Mouse (Mus musculus) heart, embryonic 11.5 days (tissue): ENCODE results near the gene Plek2. TPM values are rescaled to one million over a fixed set of nuclear protein-coding genes. Genes with fewer than 3 reads are reported as not detected.

Experiments used
- ATAC-seq: fragments of 200-750 bp; cut with Nextera tagmentation; replicated peaks from 2 replicates; pipeline ENCODE4 v1.8.0; 2017; ENCODE audit warnings: moderate library complexity; ENCODE audit not compliant: insufficient number of reproducible peaks, low FRiP score, low TSS enrichment
- H3K27ac ChIP-seq: fragments of 300-500 bp; sonication (generic); 2 replicates; pipeline ENCODE4 v1.5.1; 2014; ENCODE audit warnings: mild to moderate bottlenecking, low read depth, low read length
- H3K27me3 ChIP-seq: fragments of 300-500 bp; sonication (generic); 2 replicates; pipeline ENCODE4 v1.6.1; 2014; ENCODE audit warnings: mild to moderate bottlenecking, low read length, mixed read lengths; ENCODE audit not compliant: control insufficient read depth, insufficient read depth
- H3K36me3 ChIP-seq: fragments of 300-500 bp; sonication (generic); 2 replicates; pipeline ENCODE4 v1.6.1; 2014; ENCODE audit warnings: mild to moderate bottlenecking, low read length, moderate library complexity, mixed read lengths; ENCODE audit not compliant: control insufficient read depth, insufficient read depth
- H3K4me1 ChIP-seq: fragments of 300-500 bp; sonication (generic); 2 replicates; pipeline ENCODE4 v1.6.1; 2014; ENCODE audit warnings: low read length; ENCODE audit not compliant: control insufficient read depth, insufficient read depth
- H3K4me2 ChIP-seq: fragments of 300-500 bp; sonication (generic); 2 replicates; pipeline ENCODE4 v1.6.1; 2014; ENCODE audit warnings: mild to moderate bottlenecking, moderate library complexity
- H3K4me3 ChIP-seq: fragments of 300-500 bp; sonication (generic); 2 replicates; pipeline ENCODE4 v1.5.1; 2014; ENCODE audit warnings: low read depth, low read length
- H3K9ac ChIP-seq: fragments of 300-500 bp; sonication (generic); 2 replicates; pipeline ENCODE4 v1.6.1; 2014; ENCODE audit warnings: mild to moderate bottlenecking, low read depth, low read length, moderate library complexity
- H3K9me3 ChIP-seq: fragments of 300-500 bp; sonication (generic); replicated peaks from 2 replicates; pipeline ENCODE4 v1.6.1; 2016; ENCODE audit warnings: low read length; ENCODE audit not compliant: control insufficient read depth
- WGBS: fragments of 180-500 bp; shearing (Covaris S2); extraction: QIAGEN DNeasy Blood & Tissue Kit; methylation state at CpG from one replicate; pipeline ENCODE4 v1.1.7; 2014; ENCODE audit not compliant: insufficient replicate concordance; 5-methylcytosine and 5-hydroxymethylcytosine counted together
- polyA plus RNA-seq: library from polyadenylated mRNA; unstranded; fragments of >200 nt; fragmentation: Nextera tagmentation; extraction: Ambion mirVana; gene quantifications from 2 replicates; pipeline ENCODE4 v1.2.1, GENCODE M21; 2014

Gene Plek2
- polyA plus RNA-seq, 1 experiment from 2014 or later, result 13.1 TPM

DNA sequence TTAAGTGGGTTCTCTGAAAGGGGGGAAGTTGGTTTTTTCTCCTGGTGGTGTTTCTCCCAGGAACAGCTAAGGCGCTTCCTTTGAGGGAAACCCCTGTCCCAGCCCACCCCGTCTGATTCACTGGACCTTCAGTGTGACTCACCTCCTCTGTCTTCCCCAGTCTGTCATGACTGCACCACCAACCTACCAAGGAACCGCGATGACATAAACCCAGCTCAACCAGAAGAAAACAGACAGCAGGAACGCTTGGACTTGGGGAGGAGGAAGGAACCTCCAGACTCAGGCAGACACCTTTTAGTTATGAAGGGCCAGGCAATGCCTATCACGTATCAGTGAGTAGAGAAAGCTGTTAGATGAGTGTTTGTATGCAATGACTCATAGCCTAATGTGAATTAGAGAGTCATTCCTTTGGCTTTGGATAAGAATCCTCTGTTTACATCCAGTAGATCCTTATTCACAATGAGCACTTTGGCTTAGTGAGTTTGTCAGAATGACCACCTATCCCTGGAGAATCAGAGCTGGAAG is 1.4 kb upstream of the Plek2 start:
- Histone ChIP-seq H3K27ac (no peak overlapping the region), H3K36me3 (no peaks in the 10 kb centered on the region), H3K9ac (no peak overlapping the region), H3K27me3 (peaks cover 31% of the 10 kb centered on the region), H3K4me1 (peaks cover 16% of the 10 kb centered on the region), H3K4me2 (no peak overlapping the region), H3K9me3 (peaks cover 5% of the 10 kb centered on the region; the same call in 1 of the 2 replicates), H3K4me3 (no peak overlapping the region)
- WGBS, result 67% methylated on average over 6 of the region's 6 CpGs
- no peak for ATAC-seq

DNA sequence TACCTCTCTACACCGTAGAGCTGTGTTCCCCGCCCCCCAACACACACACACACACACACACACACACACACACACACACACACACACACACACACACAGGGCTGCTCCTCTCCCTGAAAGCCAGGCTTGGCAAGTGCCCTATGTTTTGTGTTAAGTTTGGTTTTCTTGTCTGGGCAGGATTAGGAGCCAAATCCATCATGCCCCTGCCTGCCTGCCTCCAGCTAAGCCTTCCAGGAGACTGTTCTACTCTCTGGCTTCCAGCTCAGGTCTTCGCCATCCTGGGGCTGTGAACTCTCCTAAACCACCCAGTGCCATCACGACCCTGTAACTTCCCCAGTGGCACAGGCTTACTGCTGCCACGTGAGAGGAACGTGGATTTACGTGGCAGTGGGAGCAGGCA is 2.3 kb downstream of the Plek2 start:
- H3K36me3 ChIP-seq, result no peaks in the 10 kb centered on the region
- no peak overlapping the region for H3K9ac ChIP-seq
- H3K4me1 ChIP-seq, result no peaks in the 10 kb centered on the region
- H3K27me3 ChIP-seq, result peaks cover 8% of the 10 kb centered on the region
- H3K9me3 ChIP-seq, result peaks cover 5% of the 10 kb centered on the region; the same call in 1 of the 2 replicates
- ATAC-seq, result no peak
- H3K4me2 ChIP-seq, result peak overlapping the region; percentile 40; the same call in 1 of the 2 replicates
- WGBS, result 78% methylated on average over 7 of the region's 7 CpGs
- H3K4me3 ChIP-seq, result peak overlapping the region; percentile 3; the same call in 1 of the 2 replicates
- H3K27ac ChIP-seq, result no peak overlapping the region

DNA sequence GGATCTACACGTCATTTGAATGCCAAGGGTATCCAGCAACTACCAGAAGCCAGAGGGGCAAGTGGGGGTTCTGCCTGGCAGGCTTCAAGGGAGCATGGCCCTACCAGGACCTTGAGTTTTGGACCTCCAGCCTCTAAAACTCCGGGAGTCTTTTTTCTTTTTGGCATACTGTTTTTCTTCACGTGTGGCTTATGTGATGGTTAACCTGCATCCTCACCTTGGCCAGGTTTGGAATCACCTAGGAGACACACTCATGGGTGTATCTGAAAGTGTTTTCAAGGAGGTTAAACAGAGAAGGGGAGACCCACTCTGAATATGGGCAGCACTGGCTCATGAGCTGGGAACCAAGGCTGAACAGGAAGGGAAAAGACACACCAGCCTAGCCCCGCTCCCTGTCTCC is 3.5 kb downstream of the Plek2 start:
- H3K4me2 ChIP-seq, result no peak overlapping the region
- no peak for ATAC-seq

DNA sequence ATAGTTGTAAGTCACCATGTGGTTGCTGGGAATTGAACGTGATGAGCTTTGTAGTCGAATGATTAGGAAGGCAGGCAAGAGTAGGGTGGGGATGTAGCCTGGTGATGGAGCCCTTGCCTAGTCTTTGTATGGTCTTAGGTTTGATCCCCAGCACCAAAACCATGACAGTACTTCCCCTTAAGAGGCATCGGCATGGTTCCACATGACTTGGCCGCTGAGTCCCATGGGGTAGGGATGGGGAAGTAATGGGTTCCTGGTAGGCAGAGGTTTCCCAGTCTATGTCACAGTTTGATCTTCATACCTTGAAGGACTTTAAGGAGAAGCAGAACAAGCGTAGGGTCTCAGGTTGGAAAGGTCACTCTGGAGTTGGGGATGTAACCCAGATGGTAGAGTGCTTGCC is 5.3 kb downstream of the Plek2 start:
- no peak overlapping the region for H3K4me2 ChIP-seq
- 84% methylated on average over 5 of the region's 5 CpGs for WGBS
- H3K27ac ChIP-seq, result no peak overlapping the region
- peaks cover 2% of the 10 kb centered on the region for H3K27me3 ChIP-seq
- H3K9ac ChIP-seq, result no peak overlapping the region
- H3K4me3 ChIP-seq, result no peak overlapping the region
- ATAC-seq, result no peak
- no peaks in the 10 kb centered on the region for H3K36me3 ChIP-seq
- no peaks in the 10 kb centered on the region for H3K9me3 ChIP-seq
- no peaks in the 10 kb centered on the region for H3K4me1 ChIP-seq

More for the DNA sequence above, 3.5 kb downstream of the Plek2 start:
- H3K4me3 ChIP-seq, result no peak overlapping the region
- no peaks in the 10 kb centered on the region for H3K36me3 ChIP-seq
- no peak overlapping the region for H3K27ac ChIP-seq
- H3K27me3 ChIP-seq, result peaks cover 8% of the 10 kb centered on the region
- H3K9ac ChIP-seq, result no peak overlapping the region
- no peaks in the 10 kb centered on the region for H3K4me1 ChIP-seq
- H3K9me3 ChIP-seq, result no peaks in the 10 kb centered on the region
- 75% methylated on average over 4 of the region's 4 CpGs for WGBS

DNA sequence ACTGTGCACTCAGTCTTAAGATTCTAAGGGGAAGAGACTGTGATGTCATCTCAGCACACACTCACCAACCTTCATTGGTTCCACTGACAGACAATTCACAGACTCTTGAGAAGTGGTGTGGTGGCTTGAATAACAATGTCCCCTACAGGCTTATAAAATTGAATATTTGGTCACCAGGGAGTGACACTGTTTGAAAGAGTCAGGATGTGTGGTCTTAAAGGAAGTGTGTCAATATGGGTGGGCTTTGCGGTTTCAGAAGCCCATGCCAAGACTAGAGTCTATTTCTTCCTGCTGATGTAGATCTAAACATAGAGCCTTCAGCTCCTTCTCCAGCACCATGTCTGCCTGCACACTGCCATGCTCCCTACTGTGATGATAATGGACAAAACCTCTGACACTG is 8.9 kb downstream of the Plek2 start:
- 87% methylated on average over 1 of the region's 1 CpGs for WGBS
- Histone ChIP-seq H3K4me3 (no peak overlapping the region), H3K9me3 (no peaks in the 10 kb centered on the region), H3K27ac (no peak overlapping the region), H3K36me3 (no peaks in the 10 kb centered on the region), H3K4me2 (no peak overlapping the region), H3K27me3 (no peaks in the 10 kb centered on the region), H3K4me1 (no peaks in the 10 kb centered on the region), H3K9ac (no peak overlapping the region)
- no peak for ATAC-seq

DNA sequence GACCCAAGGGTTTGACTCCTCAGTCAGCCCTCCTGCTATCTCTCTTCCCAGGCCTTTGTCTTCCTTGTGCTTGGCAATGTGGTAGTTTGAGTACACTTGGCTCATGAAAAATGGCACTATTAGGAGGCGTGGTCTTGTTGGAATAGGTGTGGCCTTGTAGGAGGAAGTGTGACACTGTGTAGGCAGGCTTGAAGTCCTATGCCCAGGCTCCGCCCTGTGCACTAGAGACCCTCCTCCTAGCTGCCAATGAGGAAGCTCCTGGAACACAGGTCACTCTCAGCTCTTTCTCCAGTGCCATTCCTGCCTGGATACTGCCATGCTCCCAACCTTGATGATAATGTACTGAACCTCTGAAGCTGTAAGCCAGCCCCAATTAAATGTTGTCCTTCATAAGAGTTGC is 15.6 kb downstream of the Plek2 start:
- 0 out of 2 replicates have a peak, but pooled peaks cover under 1% of the 10 kb centered on the region for H3K36me3 ChIP-seq
- ATAC-seq, result no peak
- H3K9me3 ChIP-seq, result no peaks in the 10 kb centered on the region
- H3K4me1 ChIP-seq, result no peaks in the 10 kb centered on the region
- no peak overlapping the region for H3K9ac ChIP-seq
- H3K4me3 ChIP-seq, result no peak overlapping the region
- no peaks in the 10 kb centered on the region for H3K27me3 ChIP-seq
- WGBS, result 82% methylated on average over 2 of the region's 2 CpGs
- H3K27ac ChIP-seq, result no peak overlapping the region
- no peak overlapping the region for H3K4me2 ChIP-seq

DNA sequence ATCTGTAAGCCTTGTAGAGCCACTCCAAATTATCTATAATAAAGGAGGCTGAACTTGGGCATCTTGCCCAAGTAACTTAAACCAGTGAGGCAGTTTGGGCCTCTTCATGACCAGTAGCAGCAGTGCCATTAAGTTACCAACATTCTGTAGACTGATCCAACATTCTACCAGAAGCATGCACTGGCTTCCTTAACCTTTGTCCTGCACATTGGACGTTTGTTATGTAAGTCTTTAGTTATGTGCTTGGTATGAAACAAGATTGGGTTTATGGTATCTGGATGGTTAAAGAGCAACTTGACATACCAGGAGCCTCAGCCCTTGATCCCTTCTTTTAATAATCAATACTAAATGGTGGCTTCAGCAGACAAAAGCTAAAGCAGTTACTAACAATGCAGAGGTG is 16.7 kb downstream of the Plek2 start:
- no peak overlapping the region for H3K4me2 ChIP-seq
- no peaks in the 10 kb centered on the region for H3K9me3 ChIP-seq
- no peaks in the 10 kb centered on the region for H3K4me1 ChIP-seq
- no peak for ATAC-seq
- no peaks in the 10 kb centered on the region for H3K27me3 ChIP-seq
- H3K27ac ChIP-seq, result no peak overlapping the region
- H3K4me3 ChIP-seq, result no peak overlapping the region
- H3K9ac ChIP-seq, result no peak overlapping the region
- 0 out of 2 replicates have a peak, but pooled peaks cover 3% of the 10 kb centered on the region for H3K36me3 ChIP-seq
- WGBS, result 44% methylated on average over 1 of the region's 1 CpGs

DNA sequence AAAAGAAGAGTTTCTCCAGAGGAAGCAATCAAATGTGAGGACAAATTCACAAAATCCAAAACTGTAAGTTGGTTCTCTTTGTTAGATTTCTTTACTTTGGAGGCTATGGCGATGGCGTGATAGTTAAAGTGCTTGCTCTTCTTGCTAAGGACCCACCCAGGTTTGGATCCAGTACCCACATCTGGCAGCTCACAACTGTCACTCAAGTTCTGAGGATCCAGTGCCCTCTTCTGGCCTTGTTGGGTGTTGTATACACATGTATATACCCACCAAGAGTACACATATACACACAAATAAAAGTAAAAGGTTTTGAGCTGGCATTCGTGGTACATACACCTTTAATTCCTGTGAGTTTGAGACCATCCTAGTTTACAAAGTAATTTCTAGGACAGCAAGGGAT is 32.2 kb downstream of the Plek2 start:
- no peak for ATAC-seq

DNA sequence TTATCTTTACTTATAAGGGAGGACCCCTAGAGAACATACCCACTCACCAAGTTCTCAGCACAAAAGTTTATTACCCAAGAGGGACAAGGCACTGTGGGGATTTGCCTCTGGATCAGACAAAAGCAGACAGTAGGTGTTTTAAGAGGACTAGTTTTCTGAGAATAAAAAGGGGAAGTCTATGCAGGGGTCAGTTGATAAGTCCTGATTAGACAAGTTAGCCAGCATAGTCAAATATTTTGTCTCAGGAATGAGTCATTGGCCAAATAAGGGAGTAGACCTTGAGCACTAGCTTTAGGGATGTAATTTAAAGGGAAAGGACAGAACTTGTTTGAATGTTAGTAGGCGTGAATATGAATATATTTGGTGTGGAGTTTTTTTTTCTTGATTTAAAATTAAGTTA is 38.6 kb downstream of the Plek2 start:
- no peaks in the 10 kb centered on the region for H3K9me3 ChIP-seq
- no peak overlapping the region for H3K27ac ChIP-seq
- peaks cover 2% of the 10 kb centered on the region; the same call in 1 of the 2 replicates for H3K4me1 ChIP-seq
- ATAC-seq, result no peak
- WGBS, result 81% methylated on average over 1 of the region's 1 CpGs
- no peak overlapping the region for H3K4me2 ChIP-seq
- H3K4me3 ChIP-seq, result no peak overlapping the region
- peaks cover 7% of the 10 kb centered on the region; the same call in 1 of the 2 replicates for H3K36me3 ChIP-seq
- H3K27me3 ChIP-seq, result no peaks in the 10 kb centered on the region
- H3K9ac ChIP-seq, result no peak overlapping the region

More for the DNA sequence above, 32.2 kb downstream of the Plek2 start:
- no peak overlapping the region for H3K4me3 ChIP-seq
- peaks cover 13% of the 10 kb centered on the region; the same call in 1 of the 2 replicates for H3K36me3 ChIP-seq
- no peak overlapping the region for H3K4me2 ChIP-seq
- H3K27me3 ChIP-seq, result no peaks in the 10 kb centered on the region
- H3K27ac ChIP-seq, result no peak overlapping the region
- H3K4me1 ChIP-seq, result no peaks in the 10 kb centered on the region
- WGBS, result 89% methylated on average over 3 of the region's 3 CpGs
- no peak overlapping the region for H3K9ac ChIP-seq
- H3K9me3 ChIP-seq, result no peaks in the 10 kb centered on the region
